Mouse (Mus musculus) forebrain, embryonic 14.5 days (tissue): ENCODE data around the gene Gpr22. TPM values are rescaled to one million over a fixed set of nuclear protein-coding genes. Genes with fewer than 3 reads are reported as not detected.

Source experiments
- ATAC-seq: fragments of 200-750 bp; cut with Nextera tagmentation; 2 replicates; pipeline ENCODE4 v1.8.0; 2017; ENCODE audit warnings: mild to moderate bottlenecking, moderate library complexity
- DNase-seq: peaks from one replicate; pipeline ENCODE4 v3.0.0-alpha.2; 2015; ENCODE audit warnings: low spot score
- H3K27ac ChIP-seq: fragments of 300-500 bp; sonication (generic); 2 replicates; pipeline ENCODE4 v1.5.1; 2014; ENCODE audit warnings: low read depth, mild to moderate bottlenecking, control low read depth, low read length, moderate library complexity
- H3K27me3 ChIP-seq: fragments of 300-500 bp; sonication (generic); replicated peaks from 2 replicates; pipeline ENCODE4 v1.6.1; 2014; ENCODE audit warnings: low read length, control low read depth, mixed read lengths; ENCODE audit not compliant: control insufficient read depth, insufficient read depth
- H3K36me3 ChIP-seq: fragments of 300-500 bp; sonication (generic); 2 replicates; pipeline ENCODE4 v1.6.1; 2014; ENCODE audit warnings: low read length, control low read depth; ENCODE audit not compliant: control insufficient read depth, insufficient read depth
- H3K4me1 ChIP-seq: fragments of 300-500 bp; sonication (generic); 2 replicates; pipeline ENCODE4 v1.6.1; 2014; ENCODE audit warnings: antibody characterized with exemption, low read length, control low read depth; ENCODE audit not compliant: control insufficient read depth, insufficient read depth
- H3K4me2 ChIP-seq: fragments of 300-500 bp; sonication (generic); 2 replicates; pipeline ENCODE4 v1.6.1; 2014; ENCODE audit warnings: mild to moderate bottlenecking, control low read depth, low read length
- H3K4me3 ChIP-seq: fragments of 300-500 bp; sonication (generic); 2 replicates; pipeline ENCODE4 v1.5.1; 2014; ENCODE audit warnings: low read depth, low read length, control low read depth
- H3K9ac ChIP-seq: fragments of 300-500 bp; sonication (generic); 2 replicates; pipeline ENCODE4 v1.6.1; 2014; ENCODE audit warnings: mild to moderate bottlenecking, low read length, control low read depth, moderate library complexity
- H3K9me3 ChIP-seq: fragments of 300-500 bp; sonication (generic); replicated peaks from 2 replicates; pipeline ENCODE4 v1.6.1; 2016; ENCODE audit warnings: low read length, control low read depth, mixed read lengths; ENCODE audit not compliant: control insufficient read depth
- WGBS: fragments of 180-500 bp; shearing (Covaris S2); extraction: QIAGEN DNeasy Blood & Tissue Kit; methylation state at CpG from one replicate; pipeline ENCODE4 v1.1.7; 2014; 5-methylcytosine and 5-hydroxymethylcytosine counted together
- polyA plus RNA-seq: library from polyadenylated mRNA; unstranded; fragments of >200 nt; fragmentation: Nextera tagmentation; extraction: Ambion mirVana; gene quantifications from 2 replicates; pipeline ENCODE4 v1.2.1, GENCODE M21; 2014

Gene Gpr22
- 10.8 and 13.0 TPM in 2 replicates for polyA plus RNA-seq

GRCm38 (mm10) chr12:31713600-31713999 is at the start of gene Gpr22:
Gene Gpr22, minus strand, starts transcription at chr12:31713947.
- 25% methylated on average over 6 of the region's 6 CpGs for WGBS
- H3K4me2 ChIP-seq: peak within 1 kb of the TSS; percentile 43
- no peaks in the 10 kb centered on the region for H3K27me3 ChIP-seq
- peak within 1 kb of the TSS; percentile 57 for H3K9ac ChIP-seq
- no peaks in the 10 kb centered on the region; the same call in 1 of the 2 replicates for H3K4me1 ChIP-seq
- no peaks in the 10 kb centered on the region for H3K9me3 ChIP-seq
- ATAC-seq: peak; percentile 94
- H3K27ac ChIP-seq: peak within 1 kb of the TSS; percentile 70
- H3K36me3 ChIP-seq: no peaks in the 10 kb centered on the region
- DNase-seq: peak; percentile 70
- H3K4me3 ChIP-seq: peak within 1 kb of the TSS; percentile 31

GRCm38 (mm10) chr12:31755885-31756755 is 42.4 kb upstream of the Gpr22 start:
- no peak for DNase-seq
- Histone ChIP-seq H3K9me3 (no peaks in the 10 kb centered on the region), H3K27ac (no peak overlapping the region), H3K9ac (no peak overlapping the region), H3K4me1 (no peaks in the 10 kb centered on the region), H3K27me3 (no peaks in the 10 kb centered on the region), H3K4me3 (no peak overlapping the region), H3K36me3 (no peaks in the 10 kb centered on the region), H3K4me2 (no peak overlapping the region)
- no peak for ATAC-seq
- 52% methylated on average over 2 of the region's 2 CpGs for WGBS

- H3K4me1 ChIP-seq: no peaks in the 10 kb centered on the region
- no peak overlapping the region for H3K9ac ChIP-seq
- WGBS: 60% methylated on average over 2 of the region's 2 CpGs
- H3K27me3 ChIP-seq: no peaks in the 10 kb centered on the region
- no peak overlapping the region for H3K4me2 ChIP-seq
- no peak overlapping the region for H3K4me3 ChIP-seq
- peak; percentile 47 for DNase-seq
- H3K27ac ChIP-seq: no peak overlapping the region
- H3K9me3 ChIP-seq: no peaks in the 10 kb centered on the region
- peak; percentile 44; the same call in 1 of the 2 replicates for ATAC-seq
- no peaks in the 10 kb centered on the region for H3K36me3 ChIP-seq
These were observed 40.7 kb upstream of the Gpr22 start for GRCm38 (mm10) chr12:31754465-31754864.

GRCm38 (mm10) chr12:31749846-31750245 is 36.1 kb upstream of the Gpr22 start:
- no peak overlapping the region for H3K4me3 ChIP-seq
- H3K9ac ChIP-seq: no peak overlapping the region
- 94% methylated on average over 4 of the region's 4 CpGs for WGBS
- no peak for DNase-seq
- no peaks in the 10 kb centered on the region for H3K36me3 ChIP-seq
- ATAC-seq: no peak
- H3K4me1 ChIP-seq: no peaks in the 10 kb centered on the region
- no peaks in the 10 kb centered on the region for H3K27me3 ChIP-seq
- H3K4me2 ChIP-seq: no peak overlapping the region
- H3K27ac ChIP-seq: no peak overlapping the region
- no peaks in the 10 kb centered on the region for H3K9me3 ChIP-seq

- H3K36me3 ChIP-seq: no peaks in the 10 kb centered on the region
- H3K4me2 ChIP-seq: no peak overlapping the region
- no peak overlapping the region for H3K27ac ChIP-seq
- no peak for ATAC-seq
- no peaks in the 10 kb centered on the region; the same call in 1 of the 2 replicates for H3K9me3 ChIP-seq
- no peak for DNase-seq
- H3K4me3 ChIP-seq: no peak overlapping the region
- H3K9ac ChIP-seq: no peak overlapping the region
- no peaks in the 10 kb centered on the region for H3K4me1 ChIP-seq
- WGBS: 84% methylated on average over 8 of the region's 8 CpGs
- no peaks in the 10 kb centered on the region for H3K27me3 ChIP-seq
These were observed 33.6 kb upstream of the Gpr22 start for GRCm38 (mm10) chr12:31747301-31747700.

GRCm38 (mm10) chr12:31734616-31735015 is 20.9 kb upstream of the Gpr22 start:
- Histone ChIP-seq H3K4me2 (no peak overlapping the region), H3K27me3 (no peaks in the 10 kb centered on the region), H3K27ac (no peak overlapping the region), H3K4me3 (no peak overlapping the region), H3K9ac (no peak overlapping the region), H3K36me3 (no peaks in the 10 kb centered on the region), H3K9me3 (no peaks in the 10 kb centered on the region), H3K4me1 (no peaks in the 10 kb centered on the region)
- WGBS: 98% methylated on average over 2 of the region's 2 CpGs
- ATAC-seq: no peak
- no peak for DNase-seq

GRCm38 (mm10) chr12:31730126-31730525 is 16.4 kb upstream of the Gpr22 start:
- Histone ChIP-seq H3K9ac (no peak overlapping the region), H3K9me3 (no peaks in the 10 kb centered on the region), H3K27ac (no peak overlapping the region), H3K27me3 (no peaks in the 10 kb centered on the region), H3K4me3 (no peak overlapping the region), H3K36me3 (no peaks in the 10 kb centered on the region), H3K4me2 (no peak overlapping the region), H3K4me1 (no peaks in the 10 kb centered on the region)
- 96% methylated on average over 1 of the region's 1 CpGs for whole genome bisulfite sequencing
- no peak for ATAC-seq
- DNase-seq: no peak

GRCm38 (mm10) chr12:31726707-31727106 is 13.0 kb upstream of the Gpr22 start:
- no peak overlapping the region for H3K9ac ChIP-seq
- H3K4me2 ChIP-seq: no peak overlapping the region
- H3K4me1 ChIP-seq: no peaks in the 10 kb centered on the region
- no peak overlapping the region for H3K4me3 ChIP-seq
- no peak overlapping the region for H3K27ac ChIP-seq
- no peaks in the 10 kb centered on the region for H3K36me3 ChIP-seq
- no peaks in the 10 kb centered on the region for H3K9me3 ChIP-seq
- DNase-seq (no peak), ATAC-seq (no peak)
- no peaks in the 10 kb centered on the region for H3K27me3 ChIP-seq
- 26% methylated on average over 1 of the region's 1 CpGs for WGBS
